Mouse (Mus musculus): ENCODE data around the gene Mybpc3. TPM values are rescaled to one million over a fixed set of nuclear protein-coding genes. Genes with fewer than 3 reads are reported as not detected.

Mybpc3 gene
- 0.14 and 0.24 TPM in 2 replicates for polyA plus RNA-seq (2012; rRNA removed)

DNA sequence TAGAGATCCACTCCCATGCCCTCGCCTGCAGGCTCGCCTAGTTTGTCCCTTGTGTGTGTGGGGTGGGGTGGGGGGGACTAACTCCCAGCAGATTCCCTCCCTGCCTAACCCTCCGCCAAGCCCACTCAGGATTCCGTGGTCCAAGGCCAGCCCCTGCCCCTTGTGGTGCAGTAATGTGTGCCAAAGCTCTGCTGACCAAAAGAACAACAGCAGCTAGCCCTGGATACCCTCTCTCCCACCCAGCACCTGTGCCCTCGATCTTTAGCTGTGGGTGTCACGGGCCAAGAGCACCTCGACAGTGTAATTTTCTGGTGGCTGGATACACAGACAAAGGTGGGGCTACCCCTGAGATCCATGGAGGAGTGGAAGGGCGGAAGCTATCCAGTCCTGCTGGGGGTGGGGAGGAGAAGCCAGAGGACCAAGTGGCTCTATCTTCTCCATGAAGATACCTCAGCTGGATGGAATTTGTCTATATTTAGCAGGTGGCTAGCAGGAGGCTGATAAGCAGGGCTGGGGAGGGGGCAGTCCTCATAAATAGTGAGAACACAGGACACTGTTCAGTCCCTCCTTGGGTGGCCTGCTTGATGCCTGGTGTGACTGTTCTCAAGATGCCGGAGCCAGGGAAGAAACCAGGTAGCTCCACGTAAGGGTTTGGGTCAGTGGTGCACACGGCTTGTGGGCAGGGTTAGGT is at the start of gene Mybpc3:
Gene Mybpc3 (plus strand): TSS at position 560 of the 691 bp plus-strand sequence.
- TF ChIP-seq POLR2A (IDR thresholded peaks at IDR 0.05; ENCODE audit: low read depth, low read length): no peak
- TF ChIP-seq CTCF (conservative IDR thresholded peaks at IDR 0.05; ENCODE audit: insufficient read depth, insufficient read length, low read depth, low read length): no peak
- H3K27ac ChIP-seq (ENCODE audit: insufficient read depth, low read depth, low read length): no peak within 1 kb of the TSS
- 83% methylated on average over 11 of the region's 11 CpGs for WGBS
- no peak within 1 kb of the TSS for H3K4me3 ChIP-seq (ENCODE audit: insufficient read depth, low read depth, low read length)
- DNase-seq: no peak
- H3K27me3 ChIP-seq (replicated peaks; ENCODE audit: control insufficient read depth, insufficient read depth, low read length): no peaks in the 10 kb centered on the region
- H3K4me1 ChIP-seq (ENCODE audit: control insufficient read depth, insufficient read depth, low read length): no peaks in the 10 kb centered on the region
- H3K36me3 ChIP-seq (ENCODE audit: control insufficient read depth, insufficient read depth, low read length): no peaks in the 10 kb centered on the region

DNA sequence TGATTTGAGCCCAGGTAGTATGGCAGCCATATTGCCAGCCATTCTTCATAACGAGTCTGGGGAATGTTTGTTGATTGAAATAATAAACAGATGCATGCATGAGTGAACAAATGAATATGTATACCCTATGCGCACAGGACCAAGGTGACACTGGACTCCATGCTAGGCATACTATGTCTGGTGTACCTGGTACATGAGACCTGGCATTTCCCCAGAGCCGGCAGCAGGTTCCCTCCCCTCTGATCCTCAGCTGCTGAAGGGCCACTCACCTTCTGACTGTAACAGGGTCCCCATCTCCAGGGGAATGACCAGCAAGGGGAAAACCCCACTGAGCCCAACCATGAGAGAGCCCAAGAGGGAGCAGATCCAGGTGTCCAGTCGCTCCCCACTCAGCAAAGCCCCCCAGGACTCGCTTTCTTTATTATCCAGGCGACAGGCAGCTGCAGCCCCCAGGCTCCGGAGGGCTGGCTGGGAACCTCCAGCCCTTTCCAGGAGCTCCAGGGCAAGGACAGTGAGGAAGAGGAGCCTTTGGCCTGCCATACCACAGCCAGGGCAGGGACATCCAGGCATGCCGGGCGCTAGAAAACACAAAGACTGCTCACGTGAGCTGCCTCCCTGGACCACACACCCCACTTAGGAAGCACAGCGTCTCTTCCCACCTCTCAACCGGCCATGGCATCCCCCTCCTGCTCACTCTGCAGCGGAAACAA is 49.6 kb upstream of the Mybpc3 start:
- TF ChIP-seq CTCF (conservative IDR thresholded peaks at IDR 0.05; ENCODE audit: insufficient read depth, insufficient read length, low read depth, low read length) (no peak), POLR2A (IDR thresholded peaks at IDR 0.05; ENCODE audit: low read depth, low read length) (no peak)
- Histone ChIP-seq H3K27ac (ENCODE audit: insufficient read depth, low read depth, low read length) (peak overlapping the region; percentile 1), H3K4me3 (ENCODE audit: insufficient read depth, low read depth, low read length) (peak overlapping the region; percentile 84), H3K27me3 (replicated peaks; ENCODE audit: control insufficient read depth, insufficient read depth, low read length) (no peaks in the 10 kb centered on the region), H3K36me3 (ENCODE audit: control insufficient read depth, insufficient read depth, low read length) (no peaks in the 10 kb centered on the region), H3K4me1 (ENCODE audit: control insufficient read depth, insufficient read depth, low read length) (peaks cover 7% of the 10 kb centered on the region; the same call in 1 of the 2 replicates)
- DNase-seq: peak; percentile 42
- 55% methylated on average over 13 of the region's 13 CpGs for WGBS

DNA sequence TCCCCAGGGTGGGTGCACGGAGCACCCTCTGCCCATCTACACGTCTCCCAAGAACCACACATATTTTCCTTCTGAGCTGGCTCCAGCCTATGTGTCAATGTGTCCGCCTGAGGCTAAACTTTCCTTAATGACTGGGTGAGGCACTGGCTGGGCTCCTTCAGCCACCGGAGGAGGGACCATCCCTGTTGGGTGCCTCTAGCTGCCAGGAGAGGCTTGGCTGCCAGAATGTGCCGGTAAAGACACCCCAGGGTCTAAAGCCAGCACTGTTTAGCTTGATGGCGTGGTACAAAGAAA is 49.1 kb upstream of the Mybpc3 start:
- no peaks in the 10 kb centered on the region for H3K36me3 ChIP-seq (ENCODE audit: control insufficient read depth, insufficient read depth, low read length)
- no peak for DNase-seq
- 49% methylated on average over 6 of the region's 6 CpGs for WGBS
- H3K27me3 ChIP-seq (replicated peaks; ENCODE audit: control insufficient read depth, insufficient read depth, low read length): no peaks in the 10 kb centered on the region
- peaks cover 7% of the 10 kb centered on the region; the same call in 1 of the 2 replicates for H3K4me1 ChIP-seq (ENCODE audit: control insufficient read depth, insufficient read depth, low read length)
- TF ChIP-seq POLR2A (IDR thresholded peaks at IDR 0.05; ENCODE audit: low read depth, low read length): no peak
- no peak for TF ChIP-seq CTCF (conservative IDR thresholded peaks at IDR 0.05; ENCODE audit: insufficient read depth, insufficient read length, low read depth, low read length)
- peak overlapping the region; percentile 1 for H3K27ac ChIP-seq (ENCODE audit: insufficient read depth, low read depth, low read length)
- H3K4me3 ChIP-seq (ENCODE audit: insufficient read depth, low read depth, low read length): peak overlapping the region; percentile 84

DNA sequence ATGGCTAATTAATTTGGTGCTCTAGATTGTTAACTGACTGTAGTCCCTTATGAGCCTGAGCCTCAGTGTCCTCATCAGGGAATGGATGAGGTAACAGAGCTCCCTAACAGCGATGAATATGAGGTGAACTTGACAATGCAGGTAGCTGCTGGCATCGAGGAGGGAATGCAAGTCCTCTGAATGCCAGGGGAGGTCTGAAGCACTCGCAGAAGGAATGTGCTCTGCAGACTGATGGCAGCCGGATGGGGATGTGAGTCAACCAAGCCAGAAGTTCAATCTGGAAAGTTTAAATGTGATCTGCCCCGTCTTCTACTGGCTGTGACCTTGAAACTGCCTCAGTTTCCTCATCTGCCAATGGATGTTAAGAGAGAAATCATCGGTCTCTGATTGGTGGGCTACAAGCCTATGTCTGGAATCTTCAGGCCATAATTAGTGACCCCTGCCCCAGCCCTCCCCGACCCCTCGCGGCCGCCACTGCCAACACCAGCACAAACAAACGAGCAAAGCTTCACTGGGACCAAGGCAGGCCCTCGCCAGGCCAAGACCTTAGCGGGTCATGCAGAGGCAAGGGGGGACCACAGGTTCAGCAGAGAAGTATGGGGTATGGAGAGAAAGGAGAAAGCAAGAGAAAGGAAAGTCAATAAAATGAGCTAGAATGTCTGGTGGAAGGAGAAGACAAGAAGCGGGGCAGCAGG is 48.5 kb upstream of the Mybpc3 start:
- 3% methylated on average over 14 of the region's 14 CpGs for WGBS
- Histone ChIP-seq H3K4me1 (ENCODE audit: control insufficient read depth, insufficient read depth, low read length) (peaks cover 7% of the 10 kb centered on the region; the same call in 1 of the 2 replicates), H3K36me3 (ENCODE audit: control insufficient read depth, insufficient read depth, low read length) (no peaks in the 10 kb centered on the region), H3K27ac (ENCODE audit: insufficient read depth, low read depth, low read length) (peak overlapping the region; percentile 67), H3K27me3 (replicated peaks; ENCODE audit: control insufficient read depth, insufficient read depth, low read length) (no peaks in the 10 kb centered on the region), H3K4me3 (ENCODE audit: insufficient read depth, low read depth, low read length) (peak overlapping the region; percentile 84)
- no peak for TF ChIP-seq CTCF (conservative IDR thresholded peaks at IDR 0.05; ENCODE audit: insufficient read depth, insufficient read length, low read depth, low read length)
- no peak for TF ChIP-seq POLR2A (IDR thresholded peaks at IDR 0.05; ENCODE audit: low read depth, low read length)
- DNase-seq: peak; percentile 43

DNA sequence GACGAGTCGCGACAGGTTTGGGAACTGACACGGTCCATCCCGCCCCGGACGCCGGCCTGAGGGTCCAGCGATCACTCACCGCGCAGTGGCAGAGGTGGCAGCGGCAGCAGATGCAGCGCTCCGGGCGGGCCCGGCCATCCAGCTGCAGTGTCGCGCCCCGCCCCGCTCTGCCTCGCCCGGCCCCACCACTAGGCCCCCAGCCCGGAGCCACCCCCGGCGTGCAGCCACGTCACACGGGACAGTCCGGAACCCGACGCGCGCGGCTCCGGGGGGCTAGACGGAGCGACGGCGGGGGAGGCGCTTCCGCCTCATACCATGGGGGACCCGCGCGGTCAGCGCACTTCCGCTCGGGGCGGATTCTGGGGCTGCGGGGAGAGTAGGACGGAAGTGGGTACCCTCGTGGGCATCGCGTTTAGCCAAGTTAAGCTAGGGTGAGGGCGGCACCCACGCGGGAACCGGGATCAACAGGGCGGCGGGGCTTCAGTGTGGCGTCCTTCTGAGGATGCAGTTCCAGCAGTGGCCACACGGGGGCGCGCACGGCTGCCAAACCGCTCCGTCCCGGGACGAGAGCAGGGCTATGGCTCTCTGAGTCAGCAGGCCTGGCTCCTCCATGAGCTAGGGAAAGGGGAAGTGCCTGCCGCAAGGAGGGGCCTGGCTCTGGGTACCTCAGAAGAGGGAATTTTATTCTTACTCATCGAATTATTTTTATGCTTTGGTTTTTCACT is 47.7 kb upstream of the Mybpc3 start, which contains the start of gene Slc39a13:
Gene Slc39a13 (minus strand): TSS at position 342 of the 725 bp plus-strand sequence.
- Histone ChIP-seq H3K4me3 (ENCODE audit: insufficient read depth, low read depth, low read length) (peak within 1 kb of the TSS; percentile 84), H3K27ac (ENCODE audit: insufficient read depth, low read depth, low read length) (peak within 1 kb of the TSS; percentile 83), H3K27me3 (replicated peaks; ENCODE audit: control insufficient read depth, insufficient read depth, low read length) (no peaks in the 10 kb centered on the region), H3K36me3 (ENCODE audit: control insufficient read depth, insufficient read depth, low read length) (no peaks in the 10 kb centered on the region), H3K4me1 (ENCODE audit: control insufficient read depth, insufficient read depth, low read length) (peaks cover 7% of the 10 kb centered on the region; the same call in 1 of the 2 replicates)
- peak; percentile 94 for TF ChIP-seq CTCF (conservative IDR thresholded peaks at IDR 0.05; ENCODE audit: insufficient read depth, insufficient read length, low read depth, low read length)
- peak; percentile 15 for TF ChIP-seq POLR2A (IDR thresholded peaks at IDR 0.05; ENCODE audit: low read depth, low read length)
- WGBS: under 1% methylated on average over 69 of the region's 69 CpGs
- peak; percentile 97 for DNase-seq

DNA sequence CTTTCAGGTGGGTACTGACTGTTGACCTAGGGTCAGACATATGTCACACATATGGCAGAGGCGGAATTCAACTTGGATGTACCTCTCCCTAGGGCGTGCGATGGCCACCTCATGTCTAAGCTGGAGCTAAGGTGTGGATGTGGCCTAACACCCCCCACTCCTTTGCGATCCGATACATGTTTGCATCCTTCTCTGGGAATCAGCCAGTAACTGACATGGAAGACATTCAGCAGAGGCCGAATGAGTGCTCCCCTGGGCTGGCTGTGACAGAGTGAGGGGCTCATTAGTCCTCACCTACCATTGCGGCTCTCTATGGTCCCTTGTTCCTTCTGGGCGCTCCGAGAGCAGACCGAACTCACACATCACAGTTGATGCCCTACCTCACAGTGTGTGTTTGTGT is 46.9 kb upstream of the Mybpc3 start:
- no peak for TF ChIP-seq CTCF (conservative IDR thresholded peaks at IDR 0.05; ENCODE audit: insufficient read depth, insufficient read length, low read depth, low read length)
- TF ChIP-seq POLR2A (IDR thresholded peaks at IDR 0.05; ENCODE audit: low read depth, low read length): no peak
- Histone ChIP-seq H3K36me3 (ENCODE audit: control insufficient read depth, insufficient read depth, low read length) (no peaks in the 10 kb centered on the region), H3K27me3 (replicated peaks; ENCODE audit: control insufficient read depth, insufficient read depth, low read length) (no peaks in the 10 kb centered on the region), H3K4me3 (ENCODE audit: insufficient read depth, low read depth, low read length) (no peak overlapping the region), H3K4me1 (ENCODE audit: control insufficient read depth, insufficient read depth, low read length) (peaks cover 7% of the 10 kb centered on the region; the same call in 1 of the 2 replicates), H3K27ac (ENCODE audit: insufficient read depth, low read depth, low read length) (peak overlapping the region; percentile 83)
- WGBS: 89% methylated on average over 10 of the region's 10 CpGs
- no peak for DNase-seq

Data from kidney, adult 2 months (tissue).